Mouse (Mus musculus) heart, adult 2 months (tissue): ENCODE measurements around the gene Dab2.

Experiments
- CTCF ChIP-seq: fragments of 200-600 bp; IDR thresholded peaks from 2 replicates; pipeline ENCODE4 v1.8.1; 2022; ENCODE audit warnings: antibody characterized with exemption, mild to moderate bottlenecking, moderate library complexity
- EP300 ChIP-seq: fragments of 200-500 bp; IDR thresholded peaks from 2 replicates; pipeline ENCODE4 v1.6.1; 2011; ENCODE audit warnings: low read depth, low read length, control low read depth; ENCODE audit not compliant: insufficient read depth

DNA sequence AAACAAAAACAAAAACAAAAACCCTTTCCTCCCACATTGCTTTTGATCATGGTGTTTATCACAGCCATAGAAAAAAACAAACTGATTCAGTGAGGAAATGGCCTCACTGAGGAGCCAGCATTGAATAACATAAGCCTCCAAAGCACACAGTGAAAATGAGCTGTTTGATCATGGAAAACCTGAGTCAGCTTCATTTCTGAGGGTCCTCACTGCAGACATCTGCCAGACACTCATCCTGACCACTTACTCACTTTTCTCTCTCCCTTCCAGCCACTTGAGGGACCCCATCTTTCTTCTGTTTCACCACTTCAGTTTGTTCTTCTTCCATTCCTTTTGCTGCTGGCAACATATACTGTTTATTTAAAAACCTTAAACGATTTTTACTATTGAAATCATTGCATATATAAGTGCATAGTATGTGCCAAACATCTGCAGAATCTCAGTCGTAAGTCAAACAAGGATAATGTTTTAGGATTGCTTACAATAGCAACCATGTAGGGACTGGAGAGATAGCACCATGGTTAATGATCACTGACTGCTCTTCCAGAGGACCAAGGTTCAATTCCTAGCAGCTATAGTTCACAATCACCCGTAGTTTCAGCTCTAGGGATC, 32.3 kb upstream of the Dab2 start:
- no peak for TF ChIP-seq CTCF
- no peak for TF ChIP-seq EP300
